Mouse (Mus musculus) CH12.LX (cell line): Measurements from ENCODE around the gene Rell1. TPM values are rescaled to one million over a fixed set of nuclear protein-coding genes. Genes with fewer than 3 reads are reported as not detected.

ENCODE experiments used
- DNase-seq: peaks from one replicate; pipeline ENCODE4 v3.0.0-alpha.2; 2013; ENCODE audit errors: extremely low read depth
- H3K27ac ChIP-seq: 2 replicates; pipeline ENCODE4 v1.5.1; 2012; ENCODE audit warnings: low read depth, mild to moderate bottlenecking, control low read depth, moderate library complexity; ENCODE audit not compliant: insufficient read depth
- H3K27me3 ChIP-seq: replicated peaks from 2 replicates; pipeline ENCODE3; 2012; ENCODE audit warnings: inconsistent platforms
- H3K36me3 ChIP-seq, 2 experiments: replicated peaks in 1 of 2; 2 replicates each; pipeline versions ENCODE3 to v1.6.1; 2012; ENCODE audit warnings: inconsistent platforms in 1 of 2, low read length in 1 of 2, mild to moderate bottlenecking in 1 of 2, mixed read lengths in 1 of 2, moderate library complexity in 1 of 2; ENCODE audit not compliant: control insufficient read depth in 1 of 2, insufficient read depth in 1 of 2
- H3K4me1 ChIP-seq, 2 experiments: 2 replicates each; pipeline ENCODE4 v1.6.1; 2012; ENCODE audit warnings: inconsistent platforms in 1 of 2, moderate library complexity in 1 of 2; ENCODE audit not compliant: insufficient read depth in 2 of 2, control insufficient read depth in 1 of 2
- H3K4me2 ChIP-seq: 2 replicates; pipeline ENCODE4 v1.6.1; 2012; ENCODE audit warnings: low read depth, mild to moderate bottlenecking, control low read depth; ENCODE audit not compliant: poor library complexity, insufficient read depth, severe bottlenecking
- H3K4me3 ChIP-seq, 3 experiments: fragments of 150-350 bp in 1 of 3; sonication (generic) in 1 of 3; replicated peaks in 1 of 3; 2 replicates each; pipeline versions ENCODE3 to v1.5.1; 2011 to 2012; ENCODE audit warnings: low read depth in 2 of 3, low read length in 2 of 3, mild to moderate bottlenecking in 2 of 3, moderate library complexity in 2 of 3, control low read depth in 1 of 3, improper control_type of control experiment in 1 of 3, inconsistent platforms in 1 of 3, mixed read lengths in 1 of 3; ENCODE audit not compliant: poor library complexity in 1 of 3
- H3K79me2 ChIP-seq: replicated peaks from 2 replicates; pipeline ENCODE4 v1.6.1; 2012; ENCODE audit warnings: mild to moderate bottlenecking, moderate library complexity; ENCODE audit not compliant: control insufficient read depth, poor library complexity, insufficient read depth, severe bottlenecking; ENCODE audit errors: extremely low read depth
- H3K9ac ChIP-seq: 2 replicates; pipeline ENCODE4 v1.6.1; 2012; ENCODE audit warnings: low read depth, mild to moderate bottlenecking, control low read depth, moderate library complexity; ENCODE audit not compliant: insufficient read depth
- H3K9me3 ChIP-seq: replicated peaks from 2 replicates; pipeline ENCODE3; 2012; ENCODE audit warnings: low read length, inconsistent platforms, mixed read lengths
- BHLHE40 ChIP-seq: IDR thresholded peaks from 2 replicates; pipeline ENCODE4 v1.6.1; 2011; ENCODE audit warnings: mild to moderate bottlenecking, low read depth, low read length, improper control_type of control experiment
- CHD1 ChIP-seq: IDR thresholded peaks from 2 replicates; pipeline ENCODE4 v1.6.1; 2012; ENCODE audit warnings: low read depth, low read length, improper control_type of control experiment, inconsistent platforms
- CTCF ChIP-seq, 2 experiments: IDR thresholded peaks in 1 of 2; conservative IDR thresholded peaks in 1 of 2; 2 replicates each; pipeline ENCODE4 v1.5.1; 2011 to 2012; ENCODE audit warnings: low read depth in 2 of 2, low read length in 2 of 2, improper control_type of control experiment in 1 of 2, inconsistent platforms in 1 of 2, mild to moderate bottlenecking in 1 of 2, moderate library complexity in 1 of 2
- E2F4 ChIP-seq: IDR thresholded peaks from 2 replicates; pipeline ENCODE4 v1.6.1; 2011; ENCODE audit warnings: low read depth, low read length, improper control_type of control experiment; ENCODE audit not compliant: insufficient replicate concordance
- ELF1 ChIP-seq: IDR thresholded peaks from 2 replicates; pipeline ENCODE4 v1.6.1; 2014; ENCODE audit warnings: low read depth, mild to moderate bottlenecking, inconsistent platforms, low read length, improper control_type of control experiment
- EP300 ChIP-seq: IDR thresholded peaks from 2 replicates; pipeline ENCODE4 v1.6.1; 2011; ENCODE audit warnings: low read length, improper control_type of control experiment
- ETS1 ChIP-seq: conservative IDR thresholded peaks from 2 replicates; pipeline ENCODE4 v1.6.1; 2012; ENCODE audit warnings: low read depth, mild to moderate bottlenecking, inconsistent platforms, low read length, improper control_type of control experiment, moderate library complexity
- HCFC1 ChIP-seq: IDR thresholded peaks from 2 replicates; pipeline ENCODE4 v1.6.1; 2012; ENCODE audit warnings: low read depth, mild to moderate bottlenecking, inconsistent platforms, low read length, improper control_type of control experiment
- IRF4 ChIP-seq: IDR thresholded peaks from 2 replicates; pipeline ENCODE4 v1.6.1; 2014; ENCODE audit warnings: low read depth, mild to moderate bottlenecking, inconsistent platforms, low read length, improper control_type of control experiment
- MAFK ChIP-seq: IDR thresholded peaks from 2 replicates; pipeline ENCODE4 v1.6.1; 2011; ENCODE audit warnings: low read length, improper control_type of control experiment; ENCODE audit not compliant: insufficient replicate concordance
- MEF2A ChIP-seq: IDR thresholded peaks from 2 replicates; pipeline ENCODE4 v1.6.1; 2014; ENCODE audit warnings: low read depth, mild to moderate bottlenecking, inconsistent platforms, low read length, improper control_type of control experiment, borderline replicate concordance
- MXI1 ChIP-seq: IDR thresholded peaks from 2 replicates; pipeline ENCODE4 v1.6.1; 2011; ENCODE audit warnings: mild to moderate bottlenecking, low read depth, low read length, improper control_type of control experiment
- MYC ChIP-seq: IDR thresholded peaks from 2 replicates; pipeline ENCODE4 v1.6.1; 2011; ENCODE audit warnings: low read depth, mild to moderate bottlenecking, improper control_type of control experiment, low read length
- NELFE ChIP-seq: IDR thresholded peaks from 2 replicates; pipeline ENCODE4 v1.6.1; 2011; ENCODE audit warnings: low read depth, low read length, improper control_type of control experiment
- RCOR1 ChIP-seq: conservative IDR thresholded peaks from 2 replicates; pipeline ENCODE4 v1.6.1; 2012; ENCODE audit warnings: low read depth, mild to moderate bottlenecking, inconsistent platforms, low read length, improper control_type of control experiment
- SMC3 ChIP-seq: IDR thresholded peaks from 2 replicates; pipeline ENCODE4 v1.6.1; 2011; ENCODE audit warnings: low read depth, low read length, improper control_type of control experiment
- TBP ChIP-seq: conservative IDR thresholded peaks from 2 replicates; pipeline ENCODE4 v1.6.1; 2011; ENCODE audit warnings: low read depth, low read length, improper control_type of control experiment
- UBTF ChIP-seq: IDR thresholded peaks from 2 replicates; pipeline ENCODE4 v1.6.1; 2012; ENCODE audit warnings: low read depth, mild to moderate bottlenecking, inconsistent platforms, low read length, improper control_type of control experiment, moderate library complexity
- ZC3H11A ChIP-seq: IDR thresholded peaks from 2 replicates; pipeline ENCODE4 v1.6.1; 2012; ENCODE audit warnings: low read depth, mild to moderate bottlenecking, inconsistent platforms, low read length, improper control_type of control experiment
- ZKSCAN1 ChIP-seq: IDR thresholded peaks from 2 replicates; pipeline ENCODE4 v1.6.1; 2012; ENCODE audit warnings: low read depth, inconsistent platforms, low read length, improper control_type of control experiment, borderline replicate concordance
- ZMIZ1 ChIP-seq: IDR thresholded peaks from 2 replicates; pipeline ENCODE4 v1.6.1; 2012; ENCODE audit warnings: low read depth, mild to moderate bottlenecking, inconsistent platforms, low read length, improper control_type of control experiment
- ZNF384 ChIP-seq: IDR thresholded peaks from 2 replicates; pipeline ENCODE4 v1.6.1; 2012; ENCODE audit warnings: low read depth, low read length, improper control_type of control experiment, inconsistent platforms
- dilution Hi-C: fragments of 300-500 bp; cut with MboI; formaldehyde crosslinking; loops from 2 replicates; pipeline ENCODE4 v1.14.3; 2020; ENCODE audit warnings: low sequenced_read_pairs; ENCODE audit not compliant: extremely low pct_unique_long_range_greater_than_20kb, extremely low pct_ligation_motif_present
- in situ Hi-C: fragments of 300-500 bp; cut with MboI; formaldehyde crosslinking; loops from 3 replicates; pipeline ENCODE4 v1.14.3; 2019; ENCODE audit warnings: low sequenced_read_pairs, low pct_ligation_motif_present, low pct_unique_long_range_greater_than_20kb, mixed read lengths
- polyA plus RNA-seq: library from polyadenylated mRNA; unstranded; fragments of >175 nt; gene quantifications from 2 replicates; pipeline ENCODE4 v1.2.1, GENCODE M21; 2012; ENCODE audit warnings: low read depth; ENCODE audit not compliant: insufficient read length
- total RNA-seq, 2 experiments: library from RNA; depleted of rRNA; stranded (reverse); fragments of 300-350 nt in 1 of 2; fragments of >200 nt in 1 of 2; gene quantifications; 2 replicates each; pipeline ENCODE4 v1.2.3; 2012 to 2014

Rell1 gene
- total and polyA plus RNA-seq, 3 experiments = 1.4 to 1.6 (median 1.5) TPM

DNA sequence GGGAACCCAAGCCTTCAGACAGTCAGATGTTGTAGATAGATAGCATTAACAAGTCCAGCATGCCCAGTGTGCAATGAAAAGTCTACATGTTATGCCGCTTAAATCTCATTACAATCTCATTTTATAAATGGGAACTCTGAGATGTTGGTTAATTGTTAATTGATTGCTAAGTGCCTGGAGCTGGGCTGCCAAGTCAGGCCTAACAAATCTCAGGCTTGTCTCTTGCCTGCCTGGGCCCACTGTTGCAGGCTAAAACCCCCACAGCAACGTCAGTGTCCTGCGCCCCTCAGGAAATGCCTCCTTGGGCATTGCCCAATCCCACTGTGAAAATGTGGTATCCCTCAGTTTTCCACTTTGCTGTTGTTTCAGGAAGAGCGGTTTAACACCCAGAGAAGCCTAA lies 92.6 kb downstream of the Rell1 start:
- Histone ChIP-seq H3K27me3 (no peaks in the 10 kb centered on the region), H3K27ac (no peak overlapping the region), H3K4me1 (0 out of 4 replicates have a peak, but pooled peaks cover 0 to 3% of the 10 kb centered on the region in 2 experiments), H3K36me3 (no peaks in the 10 kb centered on the region), H3K79me2 (no peaks in the 10 kb centered on the region), H3K9me3 (no peaks in the 10 kb centered on the region), H3K4me3 (no peak overlapping the region), H3K4me2 (no peak overlapping the region), H3K9ac (no peak overlapping the region)
- TF ChIP-seq BHLHE40 (no peak), UBTF (no peak), ETS1 (no peak), ZC3H11A (no peak), ELF1 (no peak), ZNF384 (no peak), MYC (no peak), MXI1 (no peak), CHD1 (no peak), RCOR1 (no peak), MAFK (no peak), MEF2A (no peak), ZKSCAN1 (no peak), E2F4 (no peak)
- dilution Hi-C loops = no loop called here
- in situ Hi-C loops = no loop called here
- no peak for DNase-seq

DNA sequence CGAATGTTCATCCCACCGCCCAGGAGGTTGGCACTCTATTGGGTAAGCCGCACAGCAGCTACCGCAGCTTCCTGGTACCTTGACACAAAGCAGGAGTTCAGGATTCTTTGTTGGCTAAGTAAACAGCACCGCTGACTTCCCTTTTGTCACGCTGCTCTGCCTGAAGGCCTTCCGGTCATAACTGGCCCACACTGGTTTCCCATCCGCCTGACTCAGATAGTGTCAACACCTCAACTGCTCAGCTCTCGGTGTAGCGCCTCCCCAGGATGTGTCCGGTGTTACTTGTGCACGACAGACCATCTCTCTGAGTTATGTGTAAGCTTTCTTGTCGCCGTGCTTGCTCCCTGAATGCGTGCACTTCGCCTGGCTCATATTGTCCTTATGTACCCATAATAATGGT lies 93.8 kb downstream of the Rell1 start:
- 0 out of 4 replicates have a peak, but pooled peaks cover 0 to 3% of the 10 kb centered on the region in 2 experiments for H3K4me1 ChIP-seq
- H3K9me3 ChIP-seq = no peaks in the 10 kb centered on the region
- H3K79me2 ChIP-seq = no peaks in the 10 kb centered on the region
- H3K4me3 ChIP-seq = no peak overlapping the region
- no peak overlapping the region for H3K27ac ChIP-seq
- H3K4me2 ChIP-seq = no peak overlapping the region
- TF ChIP-seq IRF4 = no peak
- no peak for TF ChIP-seq EP300
- no peak for TF ChIP-seq SMC3
- no peak for TF ChIP-seq MEF2A
- no peak for TF ChIP-seq NELFE
- no peak for TF ChIP-seq ETS1
- no peak for TF ChIP-seq BHLHE40
- TF ChIP-seq HCFC1 = no peak
- TF ChIP-seq ELF1 = no peak
- no peak for TF ChIP-seq UBTF
- TF ChIP-seq CTCF (conservative IDR thresholded peaks at IDR 0.05 in 1 of 2, IDR thresholded peaks at IDR 0.05 in 1 of 2; ENCODE audit: low read depth in 2 of 2, low read length in 2 of 2) = no peak
- TF ChIP-seq ZMIZ1 = no peak
- TF ChIP-seq ZKSCAN1 = no peak
- TF ChIP-seq CHD1 = no peak
- TF ChIP-seq TBP = no peak
- no peaks in the 10 kb centered on the region for H3K27me3 ChIP-seq
- DNase-seq = no peak
- no peak overlapping the region for H3K9ac ChIP-seq
- dilution Hi-C loops (no loop called here), in situ Hi-C loops (no loop called here)
- no peaks in the 10 kb centered on the region for H3K36me3 ChIP-seq
